Mouse (Mus musculus): Measurements from ENCODE around the gene Svop. TPM values are rescaled to one million over a fixed set of nuclear protein-coding genes. Genes with fewer than 3 reads are reported as not detected.

The Svop gene
- polyA plus RNA-seq, 1 experiment from 2014 or later = 90.0 TPM

Other genes starting within 250 kb of the Svop start
- gene Coro1c, start 182.8 kb downstream of the Svop start, polyA plus RNA-seq (2015; fragmentation: Nextera tagmentation; extraction: Ambion mirVana) = 160 and 162 TPM in 2 replicates
- 9.8 and 13.1 TPM in 2 replicates for gene Ssh1, start 97.7 kb downstream of the Svop start, polyA plus RNA-seq (2015; fragmentation: Nextera tagmentation; extraction: Ambion mirVana)
- gene Dao, start 87.9 kb downstream of the Svop start, polyA plus RNA-seq (2015; fragmentation: Nextera tagmentation; extraction: Ambion mirVana) = 0.60 TPM in 1 of 2 replicates, not detected in the other
- 17.9 and 18.9 TPM in 2 replicates for gene Usp30, start 26.1 kb downstream of the Svop start, polyA plus RNA-seq (2015; fragmentation: Nextera tagmentation; extraction: Ambion mirVana)
- gene Alkbh2, start 36.6 kb upstream of the Svop start, polyA plus RNA-seq (2015; fragmentation: Nextera tagmentation; extraction: Ambion mirVana) = 6.2 and 7.8 TPM in 2 replicates
- gene Ung, start 38.8 kb upstream of the Svop start, polyA plus RNA-seq (2015; fragmentation: Nextera tagmentation; extraction: Ambion mirVana) = 9.2 and 20.7 TPM in 2 replicates
- gene Acacb, start 55.0 kb upstream of the Svop start, polyA plus RNA-seq (2015; fragmentation: Nextera tagmentation; extraction: Ambion mirVana) = 4.7 and 5.0 TPM in 2 replicates
- gene Foxn4, start 182.2 kb upstream of the Svop start, polyA plus RNA-seq (2015; fragmentation: Nextera tagmentation; extraction: Ambion mirVana) = not detected in 2 replicates
- 0.56 and 0.64 TPM in 2 replicates for gene Myo1h, start 197.6 kb upstream of the Svop start, polyA plus RNA-seq (2015; fragmentation: Nextera tagmentation; extraction: Ambion mirVana)

Measured in neural tube, embryonic 15.5 days (tissue).